Mouse (Mus musculus) regulatory T cell (primary cell): ENCODE measurements around the gene Bbip1.
"Not testable (repeated sequence)": the region's sequence is repeated elsewhere in the genome, so short reads cannot be mapped to it uniquely, and the experiment has no call there.

Experiments used
- in situ Hi-C: fragments of 300-600 bp; cut with MboI, MseI; formaldehyde crosslinking; loops from one replicate; pipeline ENCODE4 v1.15.1; 2025; ENCODE audit warnings: high pct_unique_total_duplicates

Bbip1 gene

DNA sequence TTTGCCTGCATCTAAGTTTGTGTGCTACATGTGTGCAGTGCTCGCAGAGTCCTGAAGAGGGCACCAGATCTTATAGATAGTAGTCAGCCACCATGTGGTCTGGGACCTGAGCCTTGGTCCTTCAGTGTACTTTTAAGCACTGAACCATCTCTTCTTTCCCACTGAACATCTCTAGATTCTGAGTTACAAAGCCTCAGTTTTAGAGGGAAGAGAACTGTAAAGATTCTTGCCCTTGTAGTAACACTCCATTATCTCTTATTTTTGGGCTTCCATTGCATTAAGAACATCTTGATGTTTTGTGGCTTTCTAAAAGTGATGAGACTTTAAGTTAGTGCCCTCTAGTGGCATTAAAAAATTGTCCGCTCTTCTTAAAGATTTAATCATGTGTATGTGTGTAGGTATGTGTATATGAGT is 19.1 kb downstream of the Bbip1 start:
- in situ Hi-C loops = no loop called here

DNA sequence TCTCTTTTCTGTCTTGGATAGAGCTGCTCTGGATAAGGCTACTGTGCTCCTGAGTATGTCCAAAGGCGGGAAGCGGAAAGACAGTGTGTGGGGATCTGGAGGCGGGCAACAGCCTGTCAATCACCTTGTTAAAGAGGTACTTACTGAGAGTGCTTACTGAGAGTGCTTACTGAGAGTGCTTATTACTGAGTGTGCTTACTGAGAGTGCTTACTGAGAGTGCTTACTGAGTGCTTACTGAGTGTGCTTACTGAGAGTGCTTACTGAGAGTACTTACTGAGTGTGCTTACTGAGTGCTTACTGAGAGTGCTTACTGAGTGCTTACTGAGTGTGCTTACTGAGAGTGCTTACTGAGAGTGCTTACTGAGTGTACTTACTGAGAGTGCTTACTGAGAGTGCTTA is 22.4 kb downstream of the Bbip1 start:
- in situ Hi-C loops = not testable (repeated sequence)

DNA sequence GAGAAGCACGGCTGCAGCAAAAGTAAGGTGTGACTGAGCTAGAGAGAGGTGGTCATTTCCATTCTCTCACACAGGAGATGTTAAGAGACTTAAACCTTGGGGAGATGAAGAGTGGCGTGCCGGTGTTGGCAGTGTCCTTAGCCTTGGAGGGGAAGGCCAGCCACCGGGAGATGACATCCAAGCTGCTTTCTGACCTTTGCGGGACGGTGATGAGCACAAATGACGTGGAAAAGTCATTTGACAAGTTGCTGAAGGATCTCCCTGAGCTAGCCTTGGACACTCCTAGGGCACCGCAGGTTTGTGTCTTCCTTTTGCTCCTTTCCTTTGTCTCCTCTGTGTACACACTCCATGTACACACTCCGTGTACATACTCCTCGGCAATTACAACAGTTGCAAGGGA is 24.9 kb downstream of the Bbip1 start:
- in situ Hi-C loops = no loop called here

DNA sequence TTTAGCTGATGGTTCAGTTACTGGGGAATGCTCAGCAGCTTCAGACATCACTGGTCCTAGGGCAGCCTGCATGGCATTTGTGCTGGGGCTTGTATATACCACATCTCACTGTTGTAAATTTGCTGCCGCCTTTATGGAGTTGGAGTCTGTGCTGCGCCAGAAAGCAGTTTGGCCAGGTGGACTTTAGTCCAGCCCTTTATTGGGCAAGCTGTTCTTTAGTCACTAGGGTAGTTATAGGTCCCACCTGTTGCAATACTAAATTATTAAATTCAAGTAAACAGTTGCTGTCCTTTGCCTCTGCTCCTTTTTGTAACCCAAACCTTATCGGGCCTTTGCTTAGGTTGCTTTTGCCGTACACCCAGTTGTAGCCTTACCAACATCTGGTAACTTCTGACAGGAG is 29.5 kb downstream of the Bbip1 start:
- in situ Hi-C loops = no loop called here

DNA sequence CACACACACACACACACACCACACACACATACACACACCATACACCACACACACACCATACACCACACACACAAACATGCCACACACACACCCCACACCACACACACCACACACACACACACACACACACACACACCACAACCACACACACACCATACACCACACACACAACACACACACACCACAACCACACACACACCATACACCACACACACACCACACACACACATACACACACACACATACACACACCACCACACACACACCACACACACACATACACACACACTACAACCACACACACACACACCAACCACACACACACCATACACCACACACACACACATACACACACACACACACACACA is 37.7 kb downstream of the Bbip1 start:
- in situ Hi-C loops = not testable (repeated sequence)

DNA sequence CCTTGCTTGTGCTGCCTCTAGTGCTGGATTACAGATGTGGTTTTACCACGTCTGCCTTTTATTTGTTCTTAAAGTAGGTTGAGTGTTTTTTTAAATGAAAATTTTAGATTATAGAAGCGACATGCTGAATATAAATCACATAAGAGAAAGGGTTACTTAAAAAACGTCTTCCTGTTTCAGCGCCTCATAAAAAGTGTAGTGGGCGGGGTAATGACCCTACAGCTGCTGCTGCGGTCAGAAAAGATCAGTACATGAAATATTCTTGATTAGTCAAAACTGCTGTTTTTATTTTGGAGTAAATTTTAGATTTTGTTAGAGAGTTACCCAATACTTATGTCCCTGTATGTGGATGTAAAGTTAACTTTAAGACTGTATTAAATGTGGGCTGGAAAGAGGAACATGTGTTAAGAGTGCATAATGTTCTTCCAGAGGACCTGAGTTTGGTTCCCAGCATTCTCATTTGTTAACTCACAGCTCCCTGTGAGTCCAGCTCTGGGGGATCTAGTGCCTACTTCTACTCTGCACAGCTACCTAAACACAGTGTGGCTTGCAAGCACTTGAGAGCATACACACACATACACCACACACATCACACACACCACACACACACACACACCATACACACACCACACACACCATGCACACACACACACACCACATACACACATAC is 38.3 kb downstream of the Bbip1 start:
- in situ Hi-C loops = no loop called here

DNA sequence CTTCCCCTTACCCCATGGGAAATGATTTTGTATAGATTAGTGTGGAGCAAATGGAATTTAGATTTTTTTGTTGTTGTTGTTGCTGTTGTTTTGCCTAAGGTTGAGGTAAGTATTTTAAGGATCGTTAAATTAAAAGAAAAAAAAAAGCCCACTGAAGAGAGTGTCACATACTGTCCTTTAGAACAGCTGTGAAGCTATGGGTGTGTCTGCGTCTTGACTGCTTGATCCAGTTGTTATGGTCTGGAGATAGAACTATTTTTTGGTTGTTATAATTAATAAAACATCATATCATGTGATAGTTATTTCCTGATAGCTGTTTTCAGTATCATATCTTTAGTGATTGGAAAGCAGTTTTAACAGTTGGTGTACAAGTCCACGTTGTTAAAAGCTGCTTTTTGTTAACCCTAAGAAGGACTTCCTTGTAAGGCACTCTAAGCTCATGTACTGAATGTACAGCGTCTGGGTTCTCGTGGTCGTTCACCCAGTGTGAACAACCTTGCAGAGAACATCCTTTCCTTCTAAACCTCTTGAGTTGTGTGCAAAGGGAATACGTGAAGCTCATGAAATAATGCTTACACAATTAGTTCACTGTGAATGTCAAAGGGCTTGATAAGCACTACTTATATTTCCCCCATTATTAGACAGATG is 39.5 kb downstream of the Bbip1 start:
- in situ Hi-C loops = no loop called here

DNA sequence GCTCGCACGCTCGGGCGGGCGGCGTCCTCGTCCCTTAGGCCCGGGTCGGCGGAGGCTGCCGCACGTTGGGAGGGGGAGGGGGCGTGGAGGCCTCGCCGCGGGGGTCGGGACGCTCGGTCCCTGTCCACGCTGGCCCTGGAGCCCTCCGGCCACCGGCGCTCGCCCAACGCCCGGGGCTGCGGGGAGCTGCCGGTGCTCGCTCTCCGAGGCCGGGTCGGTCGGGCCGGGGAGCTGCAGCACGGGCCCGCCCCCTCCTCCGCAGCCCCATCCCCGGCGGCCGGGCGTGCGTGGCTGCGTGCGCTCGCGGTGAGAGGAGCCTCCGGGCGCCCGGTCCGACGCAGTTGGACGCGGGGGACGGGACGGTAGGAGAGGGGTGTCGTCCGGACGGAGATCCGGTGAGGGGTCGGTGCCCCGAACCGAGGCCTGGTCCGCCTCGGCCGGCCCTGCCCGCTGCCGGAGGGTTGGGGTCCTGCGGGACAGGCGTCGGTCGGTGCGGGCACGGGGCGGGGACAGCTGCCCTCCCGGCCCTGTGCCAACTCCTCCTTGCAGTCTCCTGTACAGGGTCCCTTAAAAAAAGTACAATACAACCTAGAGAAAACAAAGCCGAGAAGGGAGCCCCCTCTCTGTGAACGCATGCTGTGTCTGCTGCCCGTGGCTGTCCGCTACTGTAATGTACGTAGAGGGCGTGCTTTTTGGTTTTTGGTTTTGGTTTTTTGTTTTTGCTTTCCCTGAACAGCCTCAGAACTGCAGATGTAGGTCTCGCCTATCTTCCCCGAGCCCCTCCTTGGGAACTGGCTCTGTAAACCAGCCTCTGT is 40.7 kb downstream of the Bbip1 start:
- in situ Hi-C loops = no loop called here

DNA sequence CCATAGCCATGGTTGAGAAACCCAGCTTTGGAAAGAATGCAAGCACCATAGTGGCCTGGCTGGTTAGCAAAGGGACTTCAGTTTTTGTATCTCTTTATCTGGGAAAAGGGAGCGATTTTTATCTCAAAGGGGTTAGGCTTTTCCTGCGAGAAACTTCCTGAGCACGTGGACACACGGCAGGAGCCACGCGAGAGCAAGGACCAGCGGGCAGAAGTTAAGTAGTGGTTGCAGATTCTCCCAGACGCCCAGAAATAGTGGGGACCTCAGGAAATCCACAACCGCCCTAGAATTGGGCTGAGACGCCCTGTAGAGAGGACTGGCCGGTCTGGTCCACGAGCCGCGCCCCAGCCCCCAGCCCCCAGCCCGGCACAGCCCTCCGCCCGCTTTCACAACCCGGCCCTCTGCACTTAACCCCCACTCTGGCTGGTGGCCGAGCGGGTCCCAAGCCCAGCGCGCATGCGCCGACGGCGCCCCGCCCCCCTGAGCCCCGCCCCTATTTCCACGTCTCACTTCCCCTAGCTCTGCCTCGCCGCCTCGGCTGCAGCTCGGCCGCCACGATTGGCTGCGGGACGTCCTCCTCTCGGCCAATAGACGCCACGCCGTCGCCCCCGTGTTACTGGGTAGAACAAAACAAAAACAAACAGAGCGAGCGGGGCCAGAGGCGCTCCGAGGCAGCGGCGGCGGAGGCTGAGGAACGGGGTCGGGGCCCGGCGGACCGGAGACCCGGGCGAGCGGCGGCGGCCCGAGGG is 41.5 kb downstream of the Bbip1 start:
- in situ Hi-C loops = no loop called here

DNA sequence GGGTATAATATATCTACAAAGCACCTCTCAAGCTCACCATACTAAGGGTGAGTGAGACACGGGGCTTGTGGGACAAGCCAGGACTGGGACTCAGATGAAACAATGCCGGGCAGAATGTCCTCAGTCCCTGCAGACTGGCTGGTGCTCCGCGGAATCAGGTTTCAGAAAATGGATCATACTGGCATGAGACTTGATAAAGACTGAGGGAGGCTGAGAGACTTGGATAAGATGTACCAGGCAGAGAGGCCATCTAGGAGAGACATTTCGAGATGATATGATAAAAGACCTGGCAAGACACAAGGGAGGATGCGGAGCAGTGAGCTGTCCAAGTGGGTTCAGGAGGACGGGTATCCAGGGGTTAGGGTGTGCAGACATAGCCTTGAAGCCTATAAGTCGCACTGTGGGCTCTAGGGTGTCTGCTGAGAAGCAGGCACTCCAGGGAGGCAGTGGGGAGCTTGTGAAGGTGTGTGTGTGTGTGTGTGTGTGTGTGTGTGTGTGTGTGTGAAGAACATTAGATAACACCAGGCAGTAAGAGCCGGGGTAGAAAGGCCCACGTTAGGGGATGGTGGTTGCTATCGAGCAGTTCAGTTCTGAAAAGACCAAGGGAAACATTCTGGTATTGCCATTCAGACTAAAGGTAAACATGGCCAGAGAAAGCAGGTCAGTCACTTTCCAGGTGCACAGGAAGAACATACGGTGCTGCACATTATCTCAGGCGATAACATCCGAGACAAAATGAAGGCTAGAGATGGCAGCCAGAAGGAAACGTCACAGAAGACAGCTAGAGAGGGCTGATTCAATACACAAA is 42.3 kb downstream of the Bbip1 start:
- in situ Hi-C loops = no loop called here

DNA sequence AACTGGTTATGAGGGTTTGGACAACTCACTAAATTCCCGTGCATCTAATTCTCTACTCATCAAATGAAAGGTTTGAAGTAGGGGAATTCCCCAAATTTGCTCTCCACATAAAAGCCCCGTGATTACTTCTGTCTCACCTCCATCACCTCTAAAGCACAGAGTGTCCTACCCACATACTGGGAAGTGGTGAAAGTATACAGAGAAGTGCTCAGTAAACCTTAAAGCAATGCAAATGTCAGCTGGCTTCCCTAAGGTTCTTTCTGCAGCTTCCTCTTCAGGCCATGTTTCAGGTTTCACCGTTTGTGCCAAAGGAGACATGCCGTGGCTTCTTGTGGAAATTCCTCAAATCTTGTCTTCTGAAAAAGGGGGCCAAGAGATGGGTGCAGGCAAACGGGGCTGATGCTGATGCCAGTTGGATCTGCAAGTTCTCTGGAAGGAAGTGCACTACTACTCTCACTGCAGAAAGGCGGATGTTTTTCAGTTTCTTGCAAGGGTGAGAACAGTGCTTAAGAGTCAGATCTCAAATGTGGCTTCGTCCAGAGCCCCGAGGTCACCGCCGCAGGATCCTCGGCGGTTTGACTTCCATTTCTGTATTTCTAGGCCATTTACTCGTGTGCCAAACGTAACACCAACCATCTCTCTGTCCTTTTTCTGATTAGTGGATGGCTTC is 44.4 kb downstream of the Bbip1 start:
- in situ Hi-C loops = loop anchor here (10.0 kb wide), 1 partner anchor 475 kb away; no protein-coding TSS in a partner anchor

DNA sequence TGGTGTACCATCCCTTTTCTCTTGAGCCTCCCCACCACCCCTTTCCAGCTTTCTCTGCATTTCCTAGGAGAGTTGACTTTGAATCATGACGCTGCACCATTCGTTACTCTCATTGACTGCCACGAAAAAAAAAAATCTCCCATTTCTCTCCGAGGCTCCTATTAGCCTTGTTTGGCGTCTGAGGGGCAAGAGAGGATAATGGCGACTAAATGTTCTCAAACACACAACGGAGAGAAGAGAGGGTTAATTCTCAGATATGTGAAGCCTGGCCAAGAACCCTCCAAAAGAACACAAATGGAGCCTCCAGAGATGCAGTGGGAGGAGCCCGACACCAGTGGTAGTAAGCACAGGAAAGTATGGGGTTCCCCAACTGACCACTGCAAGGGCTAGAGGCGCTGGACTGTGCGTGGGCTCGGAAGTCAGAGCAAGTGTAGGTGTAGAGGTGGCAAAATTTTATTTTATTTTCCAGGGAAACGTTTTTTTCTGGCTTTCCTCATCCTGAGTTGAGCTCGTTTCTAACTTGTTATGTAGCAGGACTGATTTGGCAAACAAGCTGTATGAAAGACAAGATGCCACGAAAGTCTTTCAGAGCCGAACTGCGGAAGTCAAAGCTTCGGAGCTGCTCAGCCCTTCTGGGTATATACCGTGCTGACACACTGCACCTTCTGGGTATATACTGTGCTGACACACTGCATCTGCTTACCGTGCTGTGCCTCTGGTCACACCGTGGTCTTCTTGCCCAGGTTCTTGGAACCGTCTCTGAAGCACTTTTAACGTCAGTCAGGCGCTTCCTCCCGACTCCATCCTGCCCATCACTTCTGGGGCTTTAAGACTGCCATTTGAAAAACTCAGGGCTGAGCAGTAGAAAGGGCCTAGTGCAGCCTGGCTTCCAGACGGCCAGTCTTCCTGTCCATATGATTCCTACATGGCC is 45.2 kb downstream of the Bbip1 start:
- in situ Hi-C loops = loop anchor here (10.0 kb wide), 1 partner anchor 474 kb away; no protein-coding TSS in a partner anchor

DNA sequence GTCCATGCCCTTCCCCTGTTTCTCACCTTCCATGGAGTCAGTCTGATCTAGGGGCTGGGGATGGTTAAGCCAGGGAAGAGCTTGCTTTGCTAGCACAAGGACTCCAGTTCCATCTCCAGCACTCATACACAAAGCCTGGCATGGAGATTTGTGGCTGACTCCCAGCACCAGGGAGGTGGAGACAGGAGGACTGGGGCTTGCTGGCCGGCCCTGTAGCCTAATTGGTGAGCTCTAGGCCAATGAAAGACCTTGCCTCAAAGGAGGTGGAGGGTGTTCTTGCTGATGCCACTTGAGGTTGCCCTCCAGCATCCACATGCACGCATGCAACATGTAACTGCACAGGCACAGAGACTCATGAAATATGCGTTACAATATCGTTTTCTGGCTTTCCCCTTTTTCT is 45.9 kb downstream of the Bbip1 start:
- in situ Hi-C loops = loop anchor here (10.0 kb wide), 1 partner anchor 474 kb away; no protein-coding TSS in a partner anchor

DNA sequence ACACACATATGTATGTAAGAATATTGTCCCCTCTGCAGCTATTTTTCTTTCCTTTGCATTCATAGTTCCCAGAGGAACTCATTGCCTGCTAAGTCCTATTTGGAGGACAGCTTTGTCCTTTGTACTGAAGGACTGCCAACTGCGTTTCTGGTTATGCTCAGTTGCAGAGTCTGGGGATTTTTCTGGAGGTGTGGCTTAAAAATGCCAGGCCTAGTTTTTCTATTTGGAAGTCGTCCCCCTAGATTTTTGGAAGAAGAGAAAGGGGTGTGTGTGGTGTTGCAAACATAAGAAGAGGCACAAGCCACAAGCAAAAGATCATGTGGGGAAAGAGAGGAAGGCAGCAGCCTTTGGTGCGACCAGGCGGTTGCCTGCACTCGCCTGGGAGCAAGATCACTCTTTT is 46.4 kb downstream of the Bbip1 start:
- in situ Hi-C loops = loop anchor here (10.0 kb wide), 1 partner anchor 473 kb away; no protein-coding TSS in a partner anchor

DNA sequence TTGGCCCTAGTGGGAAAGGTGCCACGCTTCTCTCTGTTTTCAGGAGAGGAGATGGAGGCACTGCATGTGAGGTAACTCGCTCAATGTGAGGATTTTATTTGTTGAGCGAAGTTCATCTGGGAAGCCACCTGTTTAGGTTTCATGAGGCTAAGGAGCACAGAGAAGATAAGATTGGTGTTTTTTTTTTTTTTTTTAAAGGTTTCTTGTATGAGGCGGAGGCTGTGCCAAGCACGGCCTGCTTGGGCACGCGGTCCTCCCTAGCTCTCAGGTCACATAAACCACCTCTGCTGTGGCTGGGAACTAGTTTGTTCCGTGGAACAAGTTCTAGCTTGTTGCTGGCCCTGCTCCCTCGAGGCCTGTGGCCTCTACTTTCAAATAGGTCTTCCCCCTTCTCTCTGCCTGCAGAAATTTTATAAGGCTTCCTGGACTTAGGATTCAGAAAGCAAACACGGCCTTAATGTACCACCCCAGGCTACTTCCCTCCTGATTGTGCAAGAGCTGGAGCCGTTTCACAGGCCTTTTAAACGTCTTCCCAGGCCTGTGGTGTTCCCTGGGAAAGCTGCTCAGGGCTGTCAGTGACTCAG is 49.8 kb downstream of the Bbip1 start:
- in situ Hi-C loops = loop anchor here (10.0 kb wide), 1 partner anchor 470 kb away; no protein-coding TSS in a partner anchor

DNA sequence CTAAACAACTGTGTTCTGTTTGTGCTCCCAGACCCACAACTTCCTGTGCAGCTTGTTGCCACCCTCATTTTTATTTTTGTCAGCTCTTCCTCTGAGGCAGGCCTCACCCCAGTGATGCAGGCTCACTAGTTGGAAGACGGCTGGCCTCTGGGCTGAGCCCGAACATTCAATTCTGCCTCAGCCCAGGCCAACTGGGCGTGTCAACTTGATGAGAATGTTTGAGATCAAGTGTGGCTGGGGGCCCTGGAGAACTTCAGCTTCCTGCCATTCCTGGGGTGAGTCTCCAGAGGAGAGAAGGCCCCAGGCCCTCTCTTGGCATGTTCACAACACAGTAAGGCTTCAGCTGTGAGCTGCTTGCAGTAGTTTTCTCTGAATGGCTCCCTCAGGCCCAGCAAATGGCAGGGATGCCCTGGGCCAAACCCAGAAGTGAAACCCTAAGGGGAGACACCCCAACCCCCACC is 50.7 kb downstream of the Bbip1 start:
- in situ Hi-C loops = loop anchor here (10.0 kb wide), 1 partner anchor 469 kb away; no protein-coding TSS in a partner anchor

DNA sequence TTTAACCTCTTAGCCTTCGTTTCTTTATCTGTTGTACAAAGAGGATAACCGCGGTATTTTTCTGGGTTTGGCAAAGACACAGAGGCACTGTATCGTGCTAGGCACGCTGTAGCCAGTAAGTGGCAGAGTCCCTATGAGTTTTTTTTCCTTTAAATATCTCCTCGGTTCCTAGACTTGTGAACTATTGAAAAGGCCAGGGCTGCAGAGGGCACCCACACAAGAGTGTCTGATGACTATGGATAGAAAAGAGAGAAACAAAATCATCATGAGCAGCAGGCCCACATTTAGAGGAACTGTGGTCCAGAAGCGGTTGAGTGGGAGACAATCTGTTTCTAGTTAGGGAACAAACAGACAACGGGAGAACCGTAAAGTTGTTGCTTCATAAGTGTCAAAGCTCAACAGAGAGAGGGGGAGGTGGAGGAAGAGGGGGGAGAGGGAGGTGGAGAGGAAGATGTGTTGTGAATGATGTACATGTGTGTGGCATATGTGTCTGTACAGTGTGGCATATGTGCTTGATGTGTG is 51.5 kb downstream of the Bbip1 start:
- in situ Hi-C loops = loop anchor here (10.0 kb wide), 1 partner anchor 468 kb away; no protein-coding TSS in a partner anchor

DNA sequence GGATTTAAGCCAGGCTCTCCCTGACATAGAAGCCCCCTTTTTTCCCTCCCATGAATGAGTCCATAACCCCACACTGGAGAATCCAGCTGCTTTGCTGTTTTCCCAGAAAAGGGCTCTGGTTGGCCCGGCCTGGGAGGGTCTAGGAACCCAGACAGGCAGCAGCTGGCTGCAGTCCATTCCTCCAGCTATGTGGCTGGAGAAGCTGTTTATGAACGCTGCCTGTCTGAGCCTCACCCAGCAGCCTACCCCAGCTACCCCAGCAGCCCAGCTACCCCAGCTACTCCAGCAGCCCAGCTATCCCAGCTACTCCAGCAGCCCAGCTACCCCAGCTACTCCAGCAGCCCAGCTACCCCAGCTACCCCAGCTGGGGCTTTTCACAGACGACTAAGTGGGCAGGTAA is 52.4 kb downstream of the Bbip1 start, which contains the start of gene Pdcd4:
Gene Pdcd4 (plus strand): TSS at position 171 of the 400 bp plus-strand sequence.
- in situ Hi-C loops = loop anchor here (10.0 kb wide), 1 partner anchor 467 kb away; no protein-coding TSS in a partner anchor
